7 mouse cellular contexts compared by ENCODE assay signal in genomic region chr4:138494905-138495304, GRCm38 (mm10). TPM values are rescaled to one million over a fixed set of nuclear protein-coding genes. Genes with fewer than 3 reads are reported as not detected.
A peak's percentile ranks its signal among the peaks of the same experiment; 100 is the strongest.
DNase-seq lines count a peak whose midpoint lies in the region; ATAC-seq and TF ChIP-seq lines count a peak whose summit lies in the region.

No protein-coding gene starts in this region.

- H3K9ac ChIP-seq in limb, embryonic 14.5 days (ENCODE audit: low read depth, low read length, severe bottlenecking), result no peak overlapping the region

- no peaks in the 10 kb centered on the region for H3K27me3 ChIP-seq in limb, embryonic 14.5 days (ENCODE audit: control insufficient read depth, insufficient read depth, low read length)

- peak; percentile 60 for ATAC-seq in limb, embryonic 14.5 days (ENCODE audit: low FRiP score, low read depth)
- ATAC-seq in megakaryocyte, adult 5-6 weeks (ENCODE audit: poor library complexity, severe bottlenecking), result no peak

- no peak for TF ChIP-seq CTCF in brain, embryonic 14.5 days (IDR thresholded peaks at IDR 0.05; ENCODE audit: borderline replicate concordance, extremely low read depth, insufficient read depth, insufficient read length)

- DNase-seq in Muller cell, postnatal 12 days (ENCODE audit: inconsistent ontology term), result peak; percentile 45
- DNase-seq in brain, embryonic 14.5 days (ENCODE audit: low read depth), result peak; percentile 90
- DNase-seq in heart, adult 8-10 months (ENCODE audit: low spot score), result peak; percentile 31
- DNase-seq in limb, embryonic 14.5 days (ENCODE audit: low spot score), result no peak
- DNase-seq in retina, postnatal 1 day, result peak; percentile 94
- DNase-seq in natural killer cell, adult 2 months (ENCODE audit: low spot score in 2 of 2), result no peak

- H3K4me2 ChIP-seq in limb, embryonic 14.5 days (replicated peaks; ENCODE audit: low read depth, low read length, severe bottlenecking), result no peak overlapping the region

- TF ChIP-seq POLR2A in brain, embryonic 14.5 days (IDR thresholded peaks at IDR 0.05; ENCODE audit: borderline replicate concordance, extremely low read depth, insufficient read depth, insufficient read length, poor library complexity, severe bottlenecking), result no peak
- TF ChIP-seq POLR2A in limb, embryonic 14.5 days (IDR thresholded peaks at IDR 0.05; ENCODE audit: borderline replicate concordance, extremely low read depth, insufficient read depth, insufficient read length), result no peak

- no peak overlapping the region for H3K27ac ChIP-seq in limb, embryonic 14.5 days (replicated peaks; ENCODE audit: low read depth, low read length)

- no peaks in the 10 kb centered on the region for H3K36me3 ChIP-seq in limb, embryonic 14.5 days (ENCODE audit: control insufficient read depth, insufficient read depth, low read length)

- H3K9me3 ChIP-seq in limb, embryonic 14.5 days (ENCODE audit: control insufficient read depth, low read length), result no peaks in the 10 kb centered on the region

- WGBS in limb, embryonic 14.5 days, result 21% methylated on average over 5 of the region's 5 CpGs

- peaks cover 10% of the 10 kb centered on the region for H3K4me1 ChIP-seq in limb, embryonic 14.5 days (ENCODE audit: control insufficient read depth, insufficient read depth, low read length)

- H3K4me3 ChIP-seq in limb, embryonic 14.5 days (replicated peaks; ENCODE audit: low read length), result no peak overlapping the region

RNA-seq across cellular contexts. Expression of gene Camk2n1, which starts 40.8 kb away (rescaled TPM):
- 28.3 and 37.4 TPM in 2 replicates for polyA plus RNA-seq in brain, embryonic 14.5 days (2012; rRNA removed)
- total RNA-seq in heart, adult 8-10 months (2022), result 10 to 100 TPM; 10.8 to 12.7 (median 11.1) TPM
- polyA plus RNA-seq in limb, embryonic 14.5 days (2012; rRNA removed), result 7.8 and 9.0 TPM in 2 replicates
- polyA plus RNA-seq in limb, embryonic 14.5 days (2014; fragmentation: Nextera tagmentation; extraction: Ambion mirVana), result 2.1 and 2.9 TPM in 2 replicates
- total RNA-seq in megakaryocyte, adult 5-6 weeks (2015), result 0.21 and 0.40 TPM in 2 replicates
- 0.04 TPM in 1 of 2 replicates, not detected in the other for total RNA-seq in megakaryocyte, adult 5-6 weeks (2017)

Comparison
In these comparisons a context has a peak if more than half of its experiments do, and no peak if none do; other contexts are left out.
1. DNase-seq: peak in Muller cell, postnatal 12 days (single experiment), brain, embryonic 14.5 days (single experiment), heart, adult 8-10 months (single experiment) and retina, postnatal 1 day (single experiment); none in limb, embryonic 14.5 days (single experiment) and natural killer cell, adult 2 months (0 of 2).
2. RNA of gene Camk2n1, which starts 40.8 kb away (total RNA-seq): 10.8 to 12.7 TPM in heart, adult 8-10 months; 0.04 to 0.40 TPM in megakaryocyte, adult 5-6 weeks; every median in the first group is over 4 times any median in the second.